ENCODE assay signal across 17 mouse cellular contexts in genomic region chr7:112966382-112966781, GRCm38 (mm10). TPM values are rescaled to one million over a fixed set of nuclear protein-coding genes. Genes with fewer than 3 reads are reported as not detected.
DNase-seq lines count a peak whose midpoint lies in the region; ATAC-seq lines count a peak whose summit lies in the region.
"Had no signal": no experiment of that assay in that cellular context is flagged by ENCODE, and none has a peak within 500 bp of the region (broad histone marks: within the 10 kb centered on the region; RNA-seq: fewer than 3 reads in every experiment).

No protein-coding gene starts in this region.

- H3K4me1 ChIP-seq in kidney, embryonic 16.5 days (ENCODE audit: insufficient read depth, low read length) = peaks cover 6% of the 10 kb centered on the region; the same call in 1 of the 2 replicates
- 0 out of 2 replicates have a peak, but pooled peaks cover 14% of the 10 kb centered on the region for H3K4me1 ChIP-seq in lung, embryonic 15.5 days
- no peaks in the 10 kb centered on the region for H3K4me1 ChIP-seq in stomach, embryonic 16.5 days (ENCODE audit: control insufficient read depth, insufficient read depth, low read length)
- H3K4me1 ChIP-seq in heart, embryonic 12.5 days (replicated peaks) = no peaks in the 10 kb centered on the region
- H3K4me1 ChIP-seq: heart, embryonic 15.5 days; hindbrain, embryonic 13.5 days; midbrain, embryonic 10.5 days had no signal

- peak overlapping the region; percentile 72; the same call in 1 of the 2 replicates for H3K27ac ChIP-seq in kidney, embryonic 16.5 days (ENCODE audit: low read length)
- H3K27ac ChIP-seq in lung, embryonic 15.5 days = peak overlapping the region; percentile 60
- no peak overlapping the region for H3K27ac ChIP-seq in stomach, embryonic 16.5 days (ENCODE audit: low read length)
- no peak overlapping the region for H3K27ac ChIP-seq in heart, embryonic 12.5 days (ENCODE audit: poor library complexity, severe bottlenecking)
- H3K27ac ChIP-seq: heart, embryonic 15.5 days; hindbrain, embryonic 13.5 days; limb, embryonic 13.5 days; midbrain, embryonic 10.5 days had no signal

- peak; percentile 14 for DNase-seq in heart, adult 11 months
- DNase-seq in heart, postnatal 25 days (ENCODE audit: low spot score) = no peak
- no peak for DNase-seq in left cerebral cortex, postnatal 25 days (ENCODE audit: low spot score in 2 of 2)
- DNase-seq in left cerebral cortex, postnatal 4 days = no peak
- DNase-seq: cerebellum, adult 8-10 months; layer of hippocampus, postnatal 36 days had no signal

- ATAC-seq in kidney, embryonic 16.5 days (ENCODE audit: low FRiP score, low TSS enrichment) = peak; percentile 73
- ATAC-seq in lung, embryonic 15.5 days (ENCODE audit: borderline replicate concordance, extremely low read depth, low FRiP score, low TSS enrichment) = no peak; the same call in 1 of the 2 replicates
- ATAC-seq in stomach, embryonic 16.5 days (ENCODE audit: insufficient read depth, low FRiP score) = peak; percentile 17; the same call in 1 of the 2 replicates
- no peak for ATAC-seq in heart, embryonic 12.5 days (ENCODE audit: insufficient number of reproducible peaks, low FRiP score)

- no peak overlapping the region for H3K9ac ChIP-seq in kidney, embryonic 16.5 days (replicated peaks; ENCODE audit: low read length)
- H3K9ac ChIP-seq in lung, embryonic 15.5 days = no peak overlapping the region
- no peak overlapping the region for H3K9ac ChIP-seq in stomach, embryonic 16.5 days (ENCODE audit: low read length)
- no peak overlapping the region for H3K9ac ChIP-seq in heart, embryonic 12.5 days
- H3K9ac ChIP-seq: heart, embryonic 15.5 days; hindbrain, embryonic 13.5 days; limb, embryonic 13.5 days had no signal

- intact Hi-C loops in heart, postnatal 25 days (cut with DNase I) = no loop called here
- intact Hi-C loops in left cerebral cortex, postnatal 25 days (cut with DNase I) = no loop called here
- intact Hi-C loops in left cerebral cortex, postnatal 4 days (cut with DNase I) = no loop called here

- no peak overlapping the region for H3K4me3 ChIP-seq in kidney, embryonic 16.5 days (ENCODE audit: low read length)
- no peak overlapping the region for H3K4me3 ChIP-seq in lung, embryonic 15.5 days
- H3K4me3 ChIP-seq in stomach, embryonic 16.5 days (replicated peaks; ENCODE audit: low read length) = no peak overlapping the region
- H3K4me3 ChIP-seq in heart, embryonic 12.5 days = no peak overlapping the region
- H3K4me3 ChIP-seq: heart, embryonic 15.5 days; hindbrain, embryonic 13.5 days; limb, embryonic 13.5 days; midbrain, embryonic 10.5 days had no signal

- WGBS in kidney, embryonic 16.5 days = 41% methylated on average over 6 of the region's 6 CpGs
- WGBS in lung, embryonic 15.5 days = 38% methylated on average over 6 of the region's 6 CpGs
- 37% methylated on average over 6 of the region's 6 CpGs for WGBS in stomach, embryonic 16.5 days
- WGBS in heart, embryonic 12.5 days = 61% methylated on average over 6 of the region's 6 CpGs

- H3K27me3 ChIP-seq in kidney, embryonic 16.5 days (ENCODE audit: insufficient read depth, low read length) = no peaks in the 10 kb centered on the region
- no peaks in the 10 kb centered on the region for H3K27me3 ChIP-seq in lung, embryonic 15.5 days
- no peaks in the 10 kb centered on the region for H3K27me3 ChIP-seq in stomach, embryonic 16.5 days (ENCODE audit: control insufficient read depth, insufficient read depth, low read length)
- no peaks in the 10 kb centered on the region for H3K27me3 ChIP-seq in heart, embryonic 12.5 days (replicated peaks)
- H3K27me3 ChIP-seq: CH12.LX; heart, embryonic 15.5 days; hindbrain, embryonic 13.5 days; limb, embryonic 13.5 days had no signal

- H3K36me3 ChIP-seq in kidney, embryonic 16.5 days (ENCODE audit: insufficient read depth, low read length) = no peaks in the 10 kb centered on the region
- H3K36me3 ChIP-seq in lung, embryonic 15.5 days = no peaks in the 10 kb centered on the region
- H3K36me3 ChIP-seq in stomach, embryonic 16.5 days (ENCODE audit: control insufficient read depth, insufficient read depth, low read length) = no peaks in the 10 kb centered on the region
- no peaks in the 10 kb centered on the region for H3K36me3 ChIP-seq in heart, embryonic 12.5 days
- H3K36me3 ChIP-seq: heart, embryonic 15.5 days; hindbrain, embryonic 13.5 days; limb, embryonic 13.5 days; midbrain, embryonic 10.5 days had no signal

- H3K9me3 ChIP-seq in kidney, embryonic 16.5 days (ENCODE audit: low read length) = peaks cover 9% of the 10 kb centered on the region; the same call in 1 of the 2 replicates
- H3K9me3 ChIP-seq in lung, embryonic 15.5 days = no peaks in the 10 kb centered on the region
- 0 out of 2 replicates have a peak, but pooled peaks cover 5% of the 10 kb centered on the region for H3K9me3 ChIP-seq in stomach, embryonic 16.5 days (replicated peaks; ENCODE audit: control insufficient read depth, low read length)
- H3K9me3 ChIP-seq in heart, embryonic 12.5 days (replicated peaks) = peaks cover 10% of the 10 kb centered on the region
- H3K9me3 ChIP-seq: heart, embryonic 15.5 days had no signal

- no peak overlapping the region; the same call in 1 of the 2 replicates for H3K4me2 ChIP-seq in kidney, embryonic 16.5 days (replicated peaks; ENCODE audit: low read depth, low read length)
- H3K4me2 ChIP-seq in lung, embryonic 15.5 days = peak overlapping the region; percentile 20; the same call in 1 of the 2 replicates
- no peak overlapping the region for H3K4me2 ChIP-seq in stomach, embryonic 16.5 days (ENCODE audit: low read depth, low read length)
- no peak overlapping the region for H3K4me2 ChIP-seq in heart, embryonic 12.5 days
- H3K4me2 ChIP-seq: heart, embryonic 15.5 days; hindbrain, embryonic 13.5 days; limb, embryonic 13.5 days had no signal

RNA-seq across cellular contexts. Expression of gene Rassf10, which starts 12.6 kb away (rescaled TPM):
- 1 to 10 TPM; 1.8 to 2.0 TPM for total RNA-seq in heart, postnatal 25 days (2021)
- 18.3 and 20.4 TPM in 2 replicates for polyA plus RNA-seq in kidney, embryonic 16.5 days (2015; fragmentation: Nextera tagmentation; extraction: Ambion mirVana)
- 22.5 and 25.3 TPM in 2 replicates for polyA plus RNA-seq in lung, embryonic 15.5 days (2015; fragmentation: Nextera tagmentation; extraction: Ambion mirVana)
- 5.3 and 6.3 TPM in 2 replicates for polyA plus RNA-seq in stomach, embryonic 16.5 days (2015; fragmentation: Nextera tagmentation; extraction: Ambion mirVana)
- polyA plus RNA-seq in heart, embryonic 12.5 days (2016; fragmentation: Nextera tagmentation; extraction: Ambion mirVana) = 2.7 and 2.8 TPM in 2 replicates
- 1 to 10 TPM; 1.3 to 1.6 TPM for total RNA-seq in left cerebral cortex, postnatal 25 days (2021)
- total RNA-seq in left cerebral cortex, postnatal 4 days (2021) = 1 to 10 TPM; 2.5 to 2.9 TPM
- total RNA-seq: CH12.LX; monocyte, adult 5-6 weeks had no signal
- polyA plus RNA-seq: liver, embryonic 16.5 days had no signal

Comparison
In these comparisons a context has a peak if more than half of its experiments do, and no peak if none do; other contexts are left out.
1. ATAC-seq: peak in kidney, embryonic 16.5 days (single experiment) and stomach, embryonic 16.5 days (single experiment); none in lung, embryonic 15.5 days (single experiment) and heart, embryonic 12.5 days (single experiment).
2. H3K27ac ChIP-seq: peak in kidney, embryonic 16.5 days (single experiment) and lung, embryonic 15.5 days (single experiment); none in stomach, embryonic 16.5 days (single experiment) and heart, embryonic 12.5 days (single experiment).